Mouse (Mus musculus) kidney, embryonic 15.5 days (tissue): Measurements from ENCODE around the gene Ifnlr1. TPM values are rescaled to one million over a fixed set of nuclear protein-coding genes. Genes with fewer than 3 reads are reported as not detected.
"Not testable (repeated sequence)": the region's sequence is repeated elsewhere in the genome, so short reads cannot be mapped to it uniquely, and the experiment has no call there.

ENCODE experiments used
- ATAC-seq: fragments of 200-750 bp; cut with Nextera tagmentation; replicated peaks from 2 replicates; pipeline ENCODE4 v1.8.0; 2017; ENCODE audit warnings: moderate TSS enrichment; ENCODE audit not compliant: low FRiP score
- H3K27ac ChIP-seq: fragments of 300-500 bp; sonication (generic); 2 replicates; pipeline ENCODE4 v1.5.1; 2015; ENCODE audit warnings: mild to moderate bottlenecking, inconsistent platforms
- H3K27me3 ChIP-seq: fragments of 300-500 bp; sonication (generic); 2 replicates; pipeline ENCODE4 v1.6.1; 2015; ENCODE audit warnings: inconsistent platforms
- H3K36me3 ChIP-seq: fragments of 300-500 bp; sonication (generic); 2 replicates; pipeline ENCODE4 v1.6.1; 2015; ENCODE audit warnings: inconsistent platforms
- H3K4me1 ChIP-seq: fragments of 300-500 bp; sonication (generic); 2 replicates; pipeline ENCODE4 v1.6.1; 2015; ENCODE audit warnings: inconsistent platforms
- H3K4me2 ChIP-seq: fragments of 300-500 bp; sonication (generic); 2 replicates; pipeline ENCODE4 v1.6.1; 2015; ENCODE audit warnings: moderate library complexity, mild to moderate bottlenecking, inconsistent platforms
- H3K4me3 ChIP-seq: fragments of 300-500 bp; sonication (generic); replicated peaks from 2 replicates; pipeline ENCODE4 v1.5.1; 2015; ENCODE audit warnings: mild to moderate bottlenecking, inconsistent platforms
- H3K9ac ChIP-seq: fragments of 300-500 bp; sonication (generic); 2 replicates; pipeline ENCODE4 v1.6.1; 2015; ENCODE audit warnings: mild to moderate bottlenecking, inconsistent platforms
- H3K9me3 ChIP-seq: fragments of 300-500 bp; sonication (generic); replicated peaks from 2 replicates; pipeline ENCODE4 v1.6.1; 2016; ENCODE audit warnings: inconsistent platforms
- WGBS: fragments of 180-500 bp; shearing (Covaris S2); methylation state at CpG from one replicate; pipeline ENCODE4 v1.1.7; 2015; ENCODE audit warnings: mixed read lengths; 5-methylcytosine and 5-hydroxymethylcytosine counted together
- polyA plus RNA-seq: library from polyadenylated mRNA; unstranded; fragments of >200 nt; fragmentation: Nextera tagmentation; extraction: Ambion mirVana; gene quantifications from 2 replicates; pipeline ENCODE4 v1.2.1, GENCODE M21; 2015

Gene Ifnlr1
- 1.1 TPM in 2 replicates for polyA plus RNA-seq

DNA sequence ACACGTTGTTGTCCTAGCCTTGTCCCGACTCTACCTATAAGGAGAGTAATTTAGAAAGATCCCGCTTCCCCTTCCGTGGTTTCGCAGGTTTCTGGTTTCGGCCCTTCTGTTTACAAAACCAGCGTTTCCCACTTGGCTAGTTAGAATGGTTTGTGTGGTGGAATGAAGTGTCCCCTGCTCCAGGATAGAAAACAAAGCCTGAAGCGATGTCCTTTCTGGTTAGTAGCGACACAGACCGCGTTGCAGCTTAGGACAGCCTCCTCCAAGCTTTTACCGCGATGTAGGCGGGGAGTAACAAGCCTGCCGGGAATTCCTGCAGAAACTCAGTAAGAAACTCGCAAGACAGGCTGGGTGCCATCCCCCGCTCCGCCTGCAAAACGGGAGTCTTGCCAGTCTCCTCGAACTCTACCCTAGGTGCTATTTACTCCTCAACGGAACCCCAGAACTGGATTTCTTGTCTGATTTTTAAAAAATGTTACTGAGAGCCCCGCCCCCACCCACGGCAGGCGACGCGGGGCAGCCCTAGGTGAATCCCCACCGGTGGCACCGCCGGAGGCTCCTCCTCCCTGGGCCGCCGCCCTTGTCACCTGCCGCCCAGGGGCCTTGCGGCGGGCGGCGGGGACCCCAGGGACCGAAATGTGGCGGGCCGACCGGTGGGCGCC is at the start of gene Ifnlr1:
Ifnlr1 (plus strand) TSS at position 382 of the 662 bp plus-strand sequence.
- WGBS: under 1% methylated on average over 39 of the region's 41 CpGs
- H3K9me3 ChIP-seq: no peaks in the 10 kb centered on the region
- peaks cover 9% of the 10 kb centered on the region; the same call in 1 of the 2 replicates for H3K4me1 ChIP-seq
- H3K9ac ChIP-seq: peak within 1 kb of the TSS; percentile 55
- H3K27me3 ChIP-seq: peaks cover 33% of the 10 kb centered on the region
- ATAC-seq: 0 out of 2 replicates have a peak, but pooled peaks have one; percentile 47
- peak within 1 kb of the TSS; percentile 95 for H3K4me2 ChIP-seq
- peak within 1 kb of the TSS; percentile 62 for H3K4me3 ChIP-seq
- H3K27ac ChIP-seq: no peak within 1 kb of the TSS
- no peaks in the 10 kb centered on the region for H3K36me3 ChIP-seq

DNA sequence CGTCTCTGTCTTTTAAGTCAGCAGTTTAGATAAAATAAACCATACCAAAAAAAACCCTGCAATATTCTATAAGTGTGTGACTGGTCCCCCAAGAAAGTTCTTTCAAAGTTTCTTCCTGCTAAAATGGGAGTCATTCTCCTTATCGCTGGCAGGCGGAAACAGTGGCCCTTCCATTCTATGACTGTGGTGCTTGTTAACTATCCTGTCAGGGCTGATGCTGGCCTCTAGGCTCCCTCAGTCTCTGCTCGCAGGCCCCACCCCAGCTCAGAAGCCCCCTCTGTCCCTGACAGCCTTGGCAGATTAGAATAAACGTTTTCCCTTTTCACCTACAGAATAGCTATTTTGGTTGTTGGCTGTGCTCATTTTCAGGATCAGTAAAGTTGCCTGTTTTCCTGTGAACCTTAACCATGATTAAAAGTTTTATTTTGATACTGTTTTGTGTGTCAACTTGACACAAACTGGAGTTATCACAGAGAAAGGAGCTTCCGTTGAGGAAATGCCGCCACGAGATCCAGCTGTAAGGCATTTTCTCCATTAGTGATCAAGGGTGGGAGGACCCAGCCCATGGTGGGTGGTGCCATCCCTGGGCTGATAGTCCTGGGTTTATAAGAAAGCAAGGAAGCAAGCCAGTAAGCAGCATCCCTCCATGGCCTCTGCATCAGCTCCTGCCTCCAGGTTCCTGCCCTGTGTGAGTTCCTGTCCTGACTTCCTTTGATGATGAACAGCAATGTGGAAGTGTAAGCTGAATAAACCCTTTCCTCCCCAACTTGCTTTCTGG is 44.6 kb upstream of the Ifnlr1 start:
- not testable (repeated sequence) for H3K4me2 ChIP-seq, ATAC-seq, H3K36me3 ChIP-seq

GRCm38 (mm10) chr4:135645022-135645637 is 41.0 kb upstream of the Ifnlr1 start:
- WGBS: 23% methylated on average over 12 of the region's 12 CpGs
- Histone ChIP-seq H3K4me2 (0 out of 2 replicates have a peak overlapping the region, but pooled peaks have one; percentile 11), H3K27me3 (no peaks in the 10 kb centered on the region), H3K27ac (peak overlapping the region; percentile 50), H3K36me3 (no peaks in the 10 kb centered on the region), H3K4me1 (peaks cover 21% of the 10 kb centered on the region), H3K9me3 (no peaks in the 10 kb centered on the region), H3K9ac (no peak overlapping the region), H3K4me3 (no peak overlapping the region)
- peak; percentile 49 for ATAC-seq

More for the DNA sequence above, 44.6 kb upstream of the Ifnlr1 start:
- not testable (repeated sequence) for H3K4me3 ChIP-seq, H3K27ac ChIP-seq, H3K9me3 ChIP-seq, H3K9ac ChIP-seq, H3K27me3 ChIP-seq
- peaks cover 21% of the 10 kb centered on the region for H3K4me1 ChIP-seq
- 82% methylated on average over 8 of the region's 8 CpGs for WGBS

DNA sequence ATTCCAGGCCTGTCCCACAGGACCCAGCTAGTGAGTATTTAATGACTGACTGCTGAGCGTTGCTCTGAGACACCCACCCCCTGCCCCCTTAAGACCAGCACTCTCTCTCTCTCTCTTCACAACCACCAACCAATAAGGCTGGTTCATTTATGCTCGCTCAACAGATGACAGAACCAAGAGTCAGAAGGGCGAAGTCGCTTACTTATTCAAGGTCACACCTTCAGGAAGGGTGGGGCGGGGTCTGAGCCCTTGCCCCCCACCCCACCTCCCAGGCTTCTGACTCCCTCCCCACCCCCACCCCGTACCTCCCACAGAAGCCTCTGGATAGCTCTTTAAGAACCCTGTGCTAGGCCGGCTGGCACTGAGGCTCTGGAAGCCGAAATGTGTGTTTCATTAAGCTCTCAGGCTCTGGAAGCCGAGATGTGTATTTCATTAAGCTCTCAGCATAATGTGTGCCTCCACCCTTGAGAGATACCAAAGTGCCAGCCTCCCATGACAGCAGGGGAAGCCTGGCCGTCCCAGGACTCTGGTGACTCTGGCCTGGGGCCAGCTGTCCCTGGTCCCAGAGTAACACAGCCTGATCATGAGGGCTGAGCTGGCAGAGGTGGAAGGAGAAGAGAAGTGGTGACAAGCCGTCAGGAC is 33.0 kb upstream of the Ifnlr1 start:
- WGBS: 47% methylated on average over 11 of the region's 11 CpGs
- no peak overlapping the region for H3K4me3 ChIP-seq
- no peak overlapping the region for H3K27ac ChIP-seq
- H3K36me3 ChIP-seq: no peaks in the 10 kb centered on the region
- no peaks in the 10 kb centered on the region for H3K9me3 ChIP-seq
- peaks cover 36% of the 10 kb centered on the region for H3K4me1 ChIP-seq
- H3K9ac ChIP-seq: no peak overlapping the region
- peaks cover 2% of the 10 kb centered on the region; the same call in 1 of the 2 replicates for H3K27me3 ChIP-seq
- ATAC-seq: no peak
- no peak overlapping the region for H3K4me2 ChIP-seq

DNA sequence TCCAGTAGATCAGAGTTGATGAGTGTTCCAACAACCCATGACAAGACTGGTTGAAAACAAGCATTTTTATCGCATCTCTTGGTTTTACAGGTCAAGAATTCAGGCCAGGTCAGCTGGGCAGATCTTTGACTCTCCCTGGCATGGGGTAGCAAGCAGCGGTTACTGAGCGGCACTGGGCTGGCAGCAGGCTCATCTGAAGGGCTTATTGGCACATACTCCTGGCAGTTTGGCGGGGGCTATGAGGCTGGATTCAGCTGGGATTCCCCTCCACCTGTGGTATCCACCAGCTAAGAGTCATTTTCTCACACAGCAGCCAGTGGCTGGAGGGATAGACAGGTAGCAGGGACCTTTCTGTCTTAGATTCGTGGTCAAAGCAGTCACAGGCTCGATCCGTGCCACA is 32.1 kb upstream of the Ifnlr1 start:
- WGBS: 93% methylated on average over 7 of the region's 7 CpGs
- Histone ChIP-seq H3K27me3 (peaks cover 2% of the 10 kb centered on the region; the same call in 1 of the 2 replicates), H3K9ac (no peak overlapping the region), H3K36me3 (no peaks in the 10 kb centered on the region), H3K27ac (no peak overlapping the region), H3K4me3 (no peak overlapping the region), H3K9me3 (no peaks in the 10 kb centered on the region), H3K4me2 (no peak overlapping the region), H3K4me1 (peaks cover 44% of the 10 kb centered on the region)
- ATAC-seq: no peak

DNA sequence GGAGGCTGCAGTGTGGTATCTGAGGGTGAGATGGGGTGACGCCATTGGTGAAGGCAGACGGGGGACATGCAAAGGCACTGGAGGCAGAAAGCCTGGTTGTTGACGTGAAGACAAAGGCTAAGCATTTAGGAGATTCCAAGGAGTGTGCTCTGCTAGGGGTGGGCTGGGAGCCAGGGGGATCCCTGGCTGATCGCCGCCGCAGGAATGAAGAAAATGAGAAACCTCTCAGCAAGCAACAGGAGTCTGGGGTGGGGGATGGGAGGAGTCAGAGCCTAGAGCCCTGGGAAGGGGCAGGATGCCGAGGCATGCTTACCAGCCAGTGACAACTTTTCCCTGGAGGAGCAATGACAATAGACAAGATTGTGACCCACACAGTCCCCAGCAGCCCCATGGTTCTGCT is 30.6 kb upstream of the Ifnlr1 start:
- Histone ChIP-seq H3K4me1 (peaks cover 45% of the 10 kb centered on the region), H3K4me3 (no peak overlapping the region), H3K4me2 (0 out of 2 replicates have a peak overlapping the region, but pooled peaks have one; percentile 7), H3K9me3 (no peaks in the 10 kb centered on the region), H3K27me3 (peaks cover 2% of the 10 kb centered on the region; the same call in 1 of the 2 replicates), H3K27ac (no peak overlapping the region), H3K36me3 (no peaks in the 10 kb centered on the region), H3K9ac (no peak overlapping the region)
- no peak for ATAC-seq
- 27% methylated on average over 7 of the region's 7 CpGs for WGBS

GRCm38 (mm10) chr4:135656094-135656589 is 29.9 kb upstream of the Ifnlr1 start:
- Histone ChIP-seq H3K36me3 (no peaks in the 10 kb centered on the region), H3K4me1 (peaks cover 47% of the 10 kb centered on the region), H3K9me3 (no peaks in the 10 kb centered on the region), H3K4me2 (peak overlapping the region; percentile 22), H3K27ac (no peak overlapping the region), H3K4me3 (no peak overlapping the region), H3K9ac (no peak overlapping the region), H3K27me3 (peaks cover 2% of the 10 kb centered on the region; the same call in 1 of the 2 replicates)
- peak; percentile 40; the same call in 1 of the 2 replicates for ATAC-seq
- WGBS: 24% methylated on average over 10 of the region's 10 CpGs

- Histone ChIP-seq H3K4me2 (no peak overlapping the region), H3K9me3 (no peaks in the 10 kb centered on the region), H3K4me1 (peaks cover 38% of the 10 kb centered on the region), H3K4me3 (no peak overlapping the region), H3K27me3 (peaks cover 2% of the 10 kb centered on the region; the same call in 1 of the 2 replicates), H3K27ac (no peak overlapping the region), H3K36me3 (no peaks in the 10 kb centered on the region), H3K9ac (no peak overlapping the region)
- no peak for ATAC-seq
- 45% methylated on average over 5 of the region's 5 CpGs for WGBS
Measured at GRCm38 (mm10) chr4:135658484-135658883, 27.6 kb upstream of the Ifnlr1 start.

DNA sequence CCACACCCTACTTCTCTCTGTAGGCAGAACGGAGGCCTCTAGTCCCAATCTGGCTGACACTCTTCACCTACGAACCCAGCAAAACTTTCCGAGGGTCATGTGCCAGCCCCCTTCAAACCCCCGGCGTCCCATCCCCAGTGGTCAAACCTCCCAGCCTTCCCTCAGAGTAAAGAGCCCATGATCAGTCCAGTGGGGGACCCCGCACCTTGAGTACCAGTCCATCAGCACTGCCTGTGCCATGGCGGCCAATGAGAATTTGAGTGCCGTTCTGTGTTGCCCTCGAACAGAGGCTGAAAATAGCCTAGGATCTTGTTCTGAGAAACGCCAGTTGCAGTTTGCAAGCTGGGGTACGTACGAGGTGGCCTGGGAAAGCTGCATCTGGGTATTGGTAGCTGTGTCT is 27.2 kb upstream of the Ifnlr1 start:
- no peak for ATAC-seq
- WGBS: 77% methylated on average over 12 of the region's 12 CpGs
- Histone ChIP-seq H3K9ac (no peak overlapping the region), H3K4me3 (no peak overlapping the region), H3K9me3 (no peaks in the 10 kb centered on the region), H3K27ac (no peak overlapping the region), H3K4me1 (peaks cover 36% of the 10 kb centered on the region), H3K4me2 (no peak overlapping the region), H3K27me3 (peaks cover 2% of the 10 kb centered on the region; the same call in 1 of the 2 replicates), H3K36me3 (no peaks in the 10 kb centered on the region)

GRCm38 (mm10) chr4:135661082-135661809 is 24.8 kb upstream of the Ifnlr1 start:
- no peak for ATAC-seq
- H3K27me3 ChIP-seq: 0 out of 2 replicates have a peak, but pooled peaks cover under 1% of the 10 kb centered on the region
- WGBS: 50% methylated on average over 6 of the region's 6 CpGs
- H3K4me3 ChIP-seq: no peak overlapping the region
- no peak overlapping the region for H3K4me2 ChIP-seq
- H3K9ac ChIP-seq: no peak overlapping the region
- no peaks in the 10 kb centered on the region for H3K36me3 ChIP-seq
- H3K9me3 ChIP-seq: no peaks in the 10 kb centered on the region
- H3K27ac ChIP-seq: no peak overlapping the region
- peaks cover 20% of the 10 kb centered on the region for H3K4me1 ChIP-seq

- WGBS: 72% methylated on average over 6 of the region's 6 CpGs
- no peaks in the 10 kb centered on the region for H3K36me3 ChIP-seq
- ATAC-seq: no peak
- no peaks in the 10 kb centered on the region for H3K9me3 ChIP-seq
- peaks cover 7% of the 10 kb centered on the region; the same call in 1 of the 2 replicates for H3K27me3 ChIP-seq
- no peak overlapping the region for H3K4me3 ChIP-seq
- no peak overlapping the region for H3K4me2 ChIP-seq
- peaks cover 15% of the 10 kb centered on the region for H3K4me1 ChIP-seq
- no peak overlapping the region for H3K9ac ChIP-seq
- no peak overlapping the region for H3K27ac ChIP-seq
Measured at GRCm38 (mm10) chr4:135661994-135662393, 24.1 kb upstream of the Ifnlr1 start.
